Mouse (Mus musculus) effector memory CD4-positive, alpha-beta T cell, adult 5 months (primary cell): ENCODE measurements around the gene Angptl8. TPM values are rescaled to one million over a fixed set of nuclear protein-coding genes. Genes with fewer than 3 reads are reported as not detected.

Experiments
- polyA plus RNA-seq: library from polyadenylated mRNA; unstranded; fragments of 100-300 nt; shearing (Covaris generic); gene quantifications from one replicate; pipeline ENCODE4 v1.2.1, GENCODE M21; 2017

The Angptl8 gene
- not detected for polyA plus RNA-seq

GRCm38 (mm10) chr9:21835258-21835912 lies at the start of gene Angptl8:
Gene Angptl8 (plus strand): TSS chr9:21835510.

GRCm38 (mm10) chr9:21798345-21799009 lies 36.8 kb upstream of the Angptl8 start, which contains the start of gene Kank2:
Gene Kank2 (minus strand): TSS chr9:21798744.

GRCm38 (mm10) chr9:21852128-21853091 lies 17.1 kb downstream of the Angptl8 start, which contains the start of gene Dock6:
Gene Dock6 (minus strand): TSS chr9:21852635.

Other genes starting within 250 kb of the Angptl8 start
- 16.6 TPM for gene Timm29, start 242.8 kb upstream of the Angptl8 start, polyA plus RNA-seq
- 11.6 TPM for gene Yipf2, start 242.7 kb upstream of the Angptl8 start, polyA plus RNA-seq
- 55.9 TPM for gene Smarca4, start 219.3 kb upstream of the Angptl8 start, polyA plus RNA-seq
- 47.5 TPM for gene Ldlr, start 112.0 kb upstream of the Angptl8 start, polyA plus RNA-seq
- gene Spc24, start 75.2 kb upstream of the Angptl8 start, polyA plus RNA-seq: 1.4 TPM
- not detected for gene Kank2, start 36.8 kb upstream of the Angptl8 start, polyA plus RNA-seq
- 9.7 TPM for gene Dock6, start 17.1 kb downstream of the Angptl8 start, polyA plus RNA-seq
- gene Rab3d, start 82.7 kb downstream of the Angptl8 start, polyA plus RNA-seq: 8.0 TPM
- not detected for gene Ccdc159, start 92.0 kb downstream of the Angptl8 start, polyA plus RNA-seq
- 0.90 TPM for gene Tmem205, start 92.0 kb downstream of the Angptl8 start, polyA plus RNA-seq
- gene Plppr2, start 101.5 kb downstream of the Angptl8 start, polyA plus RNA-seq: 1.9 TPM
- gene Swsap1, start 120.2 kb downstream of the Angptl8 start, polyA plus RNA-seq: 4.7 TPM
- gene Epor, start 128.0 kb downstream of the Angptl8 start, polyA plus RNA-seq: not detected
- gene Rgl3, start 153.9 kb downstream of the Angptl8 start, polyA plus RNA-seq: not detected
- not detected for gene Ccdc151, start 167.1 kb downstream of the Angptl8 start, polyA plus RNA-seq
- gene Prkcsh, start 167.3 kb downstream of the Angptl8 start, polyA plus RNA-seq: 60.3 TPM
- gene Elavl3, start 216.5 kb downstream of the Angptl8 start, polyA plus RNA-seq: 0.12 TPM
- not detected for gene Gm49318, start 235.7 kb downstream of the Angptl8 start, polyA plus RNA-seq
- gene Zfp653, start 235.9 kb downstream of the Angptl8 start, polyA plus RNA-seq: 24.9 TPM
- 26.0 TPM for gene Ecsit, start 249.9 kb downstream of the Angptl8 start, polyA plus RNA-seq